Mouse (Mus musculus) G1E (cell line): ENCODE measurements around the gene Mnat1.

Experiments used
- CTCF ChIP-seq: IDR thresholded peaks from 2 replicates; pipeline ENCODE4 v1.5.1; 2012; ENCODE audit warnings: low read depth, low read length, inconsistent platforms, mixed read lengths
- GATA1 ChIP-seq: IDR thresholded peaks from 2 replicates; pipeline ENCODE4 v1.6.1; 2012; ENCODE audit warnings: borderline replicate concordance, low read length, inconsistent platforms, mixed read lengths
- POLR2AphosphoS5 ChIP-seq: IDR thresholded peaks from 2 replicates; pipeline ENCODE4 v1.6.1; 2012; ENCODE audit warnings: low read depth, low read length, inconsistent platforms; ENCODE audit not compliant: insufficient replicate concordance
- TAL1 ChIP-seq: conservative IDR thresholded peaks from 2 replicates; pipeline ENCODE4 v1.6.1; 2012; ENCODE audit warnings: low read depth, low read length, inconsistent platforms, mixed read lengths

DNA sequence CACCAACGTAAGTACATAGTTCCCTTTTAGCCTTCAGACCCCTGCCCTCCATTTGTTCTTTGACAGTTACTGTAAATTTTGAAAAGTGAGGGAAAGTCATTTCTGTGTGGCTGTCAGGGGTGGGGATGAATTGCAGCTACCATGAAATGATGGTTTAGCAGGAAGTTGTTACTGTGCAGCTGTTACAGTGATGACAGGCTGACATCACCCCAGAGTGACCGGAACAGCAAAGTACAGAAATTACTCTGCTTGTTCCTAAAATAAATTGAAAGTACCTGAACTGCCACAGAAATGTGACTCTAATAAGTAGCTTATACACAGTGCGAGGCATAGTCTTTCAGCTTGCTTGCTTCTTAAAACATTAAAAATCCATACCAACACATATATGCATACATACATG, 86.9 kb downstream of the Mnat1 start:
- TF ChIP-seq CTCF (no peak), TAL1 (no peak), POLR2AphosphoS5 (no peak), GATA1 (no peak)
